Mouse (Mus musculus): Measurements from ENCODE around the gene Cd84.

DNA sequence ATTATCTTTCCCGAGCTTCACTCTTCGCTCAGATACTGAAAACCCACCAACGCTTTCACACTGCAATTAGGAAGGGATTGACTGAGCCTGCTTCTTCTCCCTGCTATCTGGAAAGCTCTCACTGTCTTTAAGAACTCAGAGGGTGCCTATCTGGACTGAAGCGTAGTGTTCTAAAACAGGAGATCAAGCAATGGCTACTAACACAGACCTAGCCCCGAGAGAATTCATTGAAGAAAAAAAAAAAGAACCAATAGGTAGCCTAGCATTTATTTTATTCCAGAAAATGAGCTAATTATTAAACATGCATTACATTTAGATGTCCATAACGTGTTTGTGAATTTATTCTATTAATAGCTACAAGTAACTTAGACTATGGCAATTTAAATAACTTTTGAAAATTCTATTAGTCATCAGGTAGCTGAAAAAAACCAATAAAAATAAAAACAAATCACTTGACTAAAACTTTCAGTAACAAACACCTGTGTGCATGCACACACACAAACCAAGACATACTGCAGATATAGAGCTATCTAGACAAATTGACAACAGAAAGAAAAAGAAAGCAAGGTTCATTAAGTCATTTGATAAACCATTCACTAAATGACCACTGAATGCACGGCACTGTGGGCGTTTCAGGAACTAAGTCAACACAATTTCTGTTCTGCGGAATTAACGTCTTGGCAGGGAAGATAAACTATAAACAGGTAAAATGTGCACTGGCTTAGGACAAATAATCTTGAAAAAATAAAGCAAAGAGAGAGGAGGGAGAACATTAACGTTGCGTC lies 78.8 kb downstream of the Cd84 start:
- TF ChIP-seq POLR2A (IDR thresholded peaks at IDR 0.05; ENCODE audit: borderline replicate concordance, insufficient read depth, low read length) (no peak), CTCF (IDR thresholded peaks at IDR 0.05; ENCODE audit: borderline replicate concordance, insufficient read depth, low read depth, low read length) (no peak)

Data from cerebellum, adult 2 months (tissue).